Mouse (Mus musculus) liver, embryonic 15.5 days (tissue): ENCODE data around the gene Bicdl2. TPM values are rescaled to one million over a fixed set of nuclear protein-coding genes. Genes with fewer than 3 reads are reported as not detected.

Experiments
- ATAC-seq: fragments of 200-750 bp; cut with Nextera tagmentation; 2 replicates; pipeline ENCODE4 v1.8.0; 2017; ENCODE audit warnings: moderate number of reproducible peaks, mild to moderate bottlenecking, moderate library complexity; ENCODE audit not compliant: insufficient read depth
- H3K27ac ChIP-seq: fragments of 300-500 bp; sonication (generic); replicated peaks from 2 replicates; pipeline ENCODE4 v1.5.1; 2015; ENCODE audit warnings: mild to moderate bottlenecking, inconsistent platforms
- H3K27me3 ChIP-seq: fragments of 300-500 bp; sonication (generic); 2 replicates; pipeline ENCODE4 v1.6.1; 2015; ENCODE audit warnings: mild to moderate bottlenecking, inconsistent platforms
- H3K36me3 ChIP-seq: fragments of 300-500 bp; sonication (generic); replicated peaks from 2 replicates; pipeline ENCODE4 v1.6.1; 2015; ENCODE audit warnings: moderate library complexity, mild to moderate bottlenecking, inconsistent platforms
- H3K4me1 ChIP-seq: fragments of 300-500 bp; sonication (generic); replicated peaks from 2 replicates; pipeline ENCODE4 v1.6.1; 2015; ENCODE audit warnings: inconsistent platforms
- H3K4me2 ChIP-seq: fragments of 300-500 bp; sonication (generic); 2 replicates; pipeline ENCODE4 v1.6.1; 2015; ENCODE audit warnings: moderate library complexity, mild to moderate bottlenecking, inconsistent platforms
- H3K4me3 ChIP-seq: fragments of 300-500 bp; sonication (generic); replicated peaks from 2 replicates; pipeline ENCODE4 v1.5.1; 2015; ENCODE audit warnings: mild to moderate bottlenecking, inconsistent platforms
- H3K9ac ChIP-seq: fragments of 300-500 bp; sonication (generic); 2 replicates; pipeline ENCODE4 v1.6.1; 2015; ENCODE audit warnings: moderate library complexity, mild to moderate bottlenecking, inconsistent platforms
- H3K9me3 ChIP-seq: fragments of 300-500 bp; sonication (generic); replicated peaks from 2 replicates; pipeline ENCODE4 v1.6.1; 2016; ENCODE audit warnings: inconsistent platforms
- WGBS: fragments of 180-500 bp; shearing (Covaris S2); methylation state at CpG from one replicate; pipeline ENCODE4 v1.1.7; 2015; ENCODE audit warnings: mixed read lengths; ENCODE audit not compliant: insufficient replicate concordance; 5-methylcytosine and 5-hydroxymethylcytosine counted together
- polyA plus RNA-seq: library from polyadenylated mRNA; unstranded; fragments of >200 nt; fragmentation: Nextera tagmentation; extraction: Ambion mirVana; gene quantifications from 2 replicates; pipeline ENCODE4 v1.2.1, GENCODE M21; 2015

Gene Bicdl2
- polyA plus RNA-seq, 1 experiment from 2014 or later: not detected

- ATAC-seq: no peak
- no peaks in the 10 kb centered on the region for H3K4me1 ChIP-seq
- no peak overlapping the region for H3K9ac ChIP-seq
- 34% methylated on average over 6 of the region's 6 CpGs for WGBS
- no peak overlapping the region for H3K27ac ChIP-seq
- H3K9me3 ChIP-seq: no peaks in the 10 kb centered on the region
- peaks cover 14% of the 10 kb centered on the region for H3K27me3 ChIP-seq
- H3K4me3 ChIP-seq: no peak overlapping the region
- H3K4me2 ChIP-seq: no peak overlapping the region
- no peaks in the 10 kb centered on the region for H3K36me3 ChIP-seq
Measured at GRCm38 (mm10) chr17:23654001-23654400, 6.3 kb upstream of the Bicdl2 start.

DNA sequence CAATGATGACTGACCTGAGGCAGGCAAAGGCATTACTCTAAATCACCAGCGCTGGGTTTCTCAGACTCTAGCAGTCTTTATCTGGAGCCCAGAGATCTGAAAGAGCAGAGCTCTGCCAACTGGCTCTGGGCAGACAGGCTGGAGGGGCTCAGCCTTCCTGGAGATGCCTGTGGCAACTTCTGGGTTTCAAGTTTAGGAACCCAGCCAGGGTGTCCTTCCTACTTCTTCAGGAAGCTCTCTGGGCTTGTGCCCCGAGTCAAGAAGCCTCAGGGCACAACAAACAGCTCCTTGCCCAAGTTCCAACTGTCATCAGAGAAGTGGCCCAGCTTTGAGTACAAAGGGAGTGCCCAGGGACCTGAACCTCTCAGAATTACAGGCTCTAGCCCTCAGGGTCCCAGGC lies 5.9 kb upstream of the Bicdl2 start:
- WGBS: 29% methylated on average over 2 of the region's 2 CpGs
- no peak for ATAC-seq

GRCm38 (mm10) chr17:23658450-23658849 lies 1.9 kb upstream of the Bicdl2 start:
- no peak overlapping the region for H3K27ac ChIP-seq
- 44% methylated on average over 3 of the region's 3 CpGs for WGBS
- no peak overlapping the region for H3K4me2 ChIP-seq
- H3K27me3 ChIP-seq: peaks cover 58% of the 10 kb centered on the region
- ATAC-seq: no peak
- H3K9me3 ChIP-seq: no peaks in the 10 kb centered on the region
- H3K4me1 ChIP-seq: peaks cover 8% of the 10 kb centered on the region; the same call in 1 of the 2 replicates
- H3K36me3 ChIP-seq: no peaks in the 10 kb centered on the region
- H3K9ac ChIP-seq: no peak overlapping the region
- H3K4me3 ChIP-seq: no peak overlapping the region

More for the DNA sequence above, 5.9 kb upstream of the Bicdl2 start:
- Histone ChIP-seq H3K4me1 (no peaks in the 10 kb centered on the region), H3K4me2 (no peak overlapping the region), H3K9me3 (no peaks in the 10 kb centered on the region), H3K4me3 (no peak overlapping the region), H3K27ac (no peak overlapping the region), H3K27me3 (peaks cover 18% of the 10 kb centered on the region), H3K9ac (no peak overlapping the region), H3K36me3 (no peaks in the 10 kb centered on the region)

- no peaks in the 10 kb centered on the region for H3K9me3 ChIP-seq
- 2% methylated on average over 14 of the region's 14 CpGs for WGBS
- no peak for ATAC-seq
- H3K4me2 ChIP-seq: peak overlapping the region; percentile 41
- peaks cover 8% of the 10 kb centered on the region; the same call in 1 of the 2 replicates for H3K4me1 ChIP-seq
- H3K36me3 ChIP-seq: no peaks in the 10 kb centered on the region
- no peak overlapping the region for H3K9ac ChIP-seq
- peak overlapping the region; percentile 29 for H3K4me3 ChIP-seq
- peaks cover 62% of the 10 kb centered on the region for H3K27me3 ChIP-seq
- no peak overlapping the region for H3K27ac ChIP-seq
Measured at GRCm38 (mm10) chr17:23660876-23661200, 532 bp downstream of the Bicdl2 start.

DNA sequence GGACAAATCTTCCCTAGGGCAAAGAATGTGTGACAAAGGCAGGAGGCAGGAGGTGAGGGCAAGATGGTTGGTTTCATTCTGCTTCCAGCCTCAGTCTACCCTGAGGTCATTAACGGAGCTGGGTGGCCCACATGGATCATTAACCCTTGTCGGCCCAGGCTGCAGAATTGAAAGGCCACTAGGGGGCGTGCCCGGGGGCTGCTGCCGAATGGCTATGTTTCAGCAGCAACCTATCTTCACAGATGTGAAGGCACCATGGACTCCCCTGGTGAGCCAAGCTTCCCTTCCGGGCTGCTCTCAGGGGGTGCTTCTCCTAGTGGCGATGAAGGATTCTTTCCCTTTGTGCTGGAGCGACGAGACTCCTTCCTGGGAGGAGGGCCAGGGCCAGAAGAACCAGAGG lies 1.2 kb downstream of the Bicdl2 start:
- Histone ChIP-seq H3K9ac (no peak overlapping the region), H3K27ac (no peak overlapping the region), H3K4me2 (no peak overlapping the region)

DNA sequence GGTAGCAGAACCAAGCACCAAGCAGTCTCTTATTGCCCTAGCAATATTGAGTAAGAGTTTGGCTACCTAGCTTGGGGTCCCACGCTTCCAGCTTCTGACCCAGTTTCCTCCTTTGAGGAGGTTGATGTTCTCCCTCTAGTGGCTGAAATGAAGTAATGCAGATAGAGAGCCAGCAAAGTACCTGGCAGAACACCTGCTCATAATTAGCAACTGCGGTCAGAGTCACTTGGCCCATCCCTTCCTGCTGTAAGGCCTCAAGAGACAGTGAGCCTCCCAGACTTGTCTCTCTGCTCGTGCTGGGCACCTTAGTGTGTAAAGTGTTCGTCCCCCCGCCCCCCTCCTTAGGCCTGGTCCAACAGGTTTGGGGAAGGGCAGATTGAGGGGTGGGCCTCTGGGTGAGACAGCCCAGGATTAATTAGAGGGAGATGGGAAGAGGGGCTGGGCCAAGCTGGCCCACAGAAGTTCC lies 4.3 kb downstream of the Bicdl2 start:
- Histone ChIP-seq H3K27ac (no peak overlapping the region), H3K4me1 (peaks cover 8% of the 10 kb centered on the region; the same call in 1 of the 2 replicates), H3K9ac (no peak overlapping the region), H3K4me2 (no peak overlapping the region), H3K9me3 (no peaks in the 10 kb centered on the region), H3K27me3 (peaks cover 43% of the 10 kb centered on the region), H3K36me3 (peaks cover 15% of the 10 kb centered on the region), H3K4me3 (no peak overlapping the region)
- 23% methylated on average over 5 of the region's 5 CpGs for WGBS
- ATAC-seq: no peak

More for the DNA sequence above, 1.2 kb downstream of the Bicdl2 start:
- Histone ChIP-seq H3K36me3 (no peaks in the 10 kb centered on the region), H3K4me1 (peaks cover 8% of the 10 kb centered on the region; the same call in 1 of the 2 replicates), H3K27me3 (peaks cover 60% of the 10 kb centered on the region), H3K4me3 (no peak overlapping the region), H3K9me3 (no peaks in the 10 kb centered on the region)
- ATAC-seq: no peak
- WGBS: 6% methylated on average over 9 of the region's 9 CpGs

DNA sequence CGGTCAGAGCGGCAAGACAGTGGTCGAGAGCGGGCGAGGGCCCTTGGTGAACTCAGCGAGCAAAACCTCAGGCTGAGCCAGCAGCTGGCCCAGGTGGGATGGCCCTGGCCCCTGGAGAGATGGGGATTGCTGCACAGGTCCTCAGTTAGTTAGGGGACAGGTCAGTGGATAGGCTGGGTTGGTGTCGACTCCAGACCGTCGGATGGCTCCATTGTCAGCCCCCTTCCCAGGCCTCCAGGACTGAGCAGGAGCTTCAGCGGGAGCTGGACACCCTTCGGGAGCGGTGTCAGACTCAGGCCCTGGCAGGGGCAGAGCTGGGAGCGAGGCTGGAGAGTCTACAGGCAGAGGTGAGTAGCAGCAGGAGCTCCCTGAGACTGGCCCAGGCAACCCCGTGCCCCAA lies 5.2 kb downstream of the Bicdl2 start:
- H3K4me1 ChIP-seq: peaks cover 5% of the 10 kb centered on the region; the same call in 1 of the 2 replicates
- peaks cover 24% of the 10 kb centered on the region for H3K36me3 ChIP-seq
- H3K27ac ChIP-seq: no peak overlapping the region
- H3K9me3 ChIP-seq: no peaks in the 10 kb centered on the region
- no peak overlapping the region for H3K4me3 ChIP-seq
- no peak for ATAC-seq
- WGBS: 73% methylated on average over 14 of the region's 14 CpGs
- H3K4me2 ChIP-seq: no peak overlapping the region
- peaks cover 34% of the 10 kb centered on the region for H3K27me3 ChIP-seq
- no peak overlapping the region for H3K9ac ChIP-seq

GRCm38 (mm10) chr17:23670516-23671074 lies 10.3 kb downstream of the Bicdl2 start:
- Histone ChIP-seq H3K9me3 (no peaks in the 10 kb centered on the region), H3K4me2 (no peak overlapping the region), H3K36me3 (peaks cover 26% of the 10 kb centered on the region), H3K27me3 (peaks cover 14% of the 10 kb centered on the region), H3K27ac (no peak overlapping the region), H3K4me3 (no peak overlapping the region), H3K9ac (no peak overlapping the region), H3K4me1 (peaks cover 27% of the 10 kb centered on the region)
- ATAC-seq: no peak
- WGBS: 75% methylated on average over 7 of the region's 7 CpGs

GRCm38 (mm10) chr17:23671519-23671918 lies 11.2 kb downstream of the Bicdl2 start:
- peaks cover 26% of the 10 kb centered on the region for H3K36me3 ChIP-seq
- peaks cover 23% of the 10 kb centered on the region for H3K27me3 ChIP-seq
- ATAC-seq: no peak
- H3K27ac ChIP-seq: no peak overlapping the region
- H3K4me2 ChIP-seq: no peak overlapping the region
- WGBS: 63% methylated on average over 3 of the region's 3 CpGs
- H3K4me3 ChIP-seq: no peak overlapping the region
- peaks cover 36% of the 10 kb centered on the region for H3K4me1 ChIP-seq
- no peak overlapping the region for H3K9ac ChIP-seq
- H3K9me3 ChIP-seq: no peaks in the 10 kb centered on the region

DNA sequence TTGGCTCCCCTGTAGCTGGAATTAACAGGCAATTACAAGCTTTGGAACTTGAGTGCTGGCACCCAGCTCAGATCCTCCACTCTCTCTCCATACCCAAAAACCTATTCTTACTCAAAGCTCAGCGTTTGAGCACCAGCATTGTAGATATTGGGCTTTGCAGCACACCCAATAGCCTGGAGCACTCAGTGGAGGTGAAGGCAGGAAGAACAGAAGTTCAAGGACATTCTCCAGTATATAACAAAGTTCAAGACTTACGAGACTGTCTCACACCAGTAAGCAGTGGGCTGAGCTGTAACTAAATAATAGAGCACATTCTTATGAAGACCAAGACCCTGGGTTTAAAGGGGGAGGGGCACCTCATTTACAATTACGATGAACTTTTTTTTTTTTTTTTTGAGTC lies 12.5 kb downstream of the Bicdl2 start:
- H3K4me2 ChIP-seq: peak overlapping the region; percentile 81
- H3K9ac ChIP-seq: peak overlapping the region; percentile 42; the same call in 1 of the 2 replicates
- no peak overlapping the region for H3K27ac ChIP-seq
- 47% methylated on average over 3 of the region's 3 CpGs for WGBS
- ATAC-seq: no peak
- peaks cover 36% of the 10 kb centered on the region for H3K27me3 ChIP-seq
- H3K4me1 ChIP-seq: peaks cover 48% of the 10 kb centered on the region
- H3K9me3 ChIP-seq: no peaks in the 10 kb centered on the region
- H3K36me3 ChIP-seq: peaks cover 22% of the 10 kb centered on the region
- peak overlapping the region; percentile 74 for H3K4me3 ChIP-seq

GRCm38 (mm10) chr17:23673424-23674073 lies 13.2 kb downstream of the Bicdl2 start, which contains the start of the genes Hcfc1r1 and Thoc6:
Hcfc1r1 (plus strand) TSS chr17:23673596.
Thoc6 (minus strand) TSS chr17:23673882.
- Histone ChIP-seq H3K36me3 (peaks cover 21% of the 10 kb centered on the region), H3K4me1 (peaks cover 51% of the 10 kb centered on the region)
- under 1% methylated on average over 45 of the region's 45 CpGs for WGBS

More at GRCm38 (mm10) chr17:23673424-23674073, 13.2 kb downstream of the Bicdl2 start, which contains the start of the genes Hcfc1r1 and Thoc6:
- Histone ChIP-seq H3K9ac (peak within 1 kb of the TSS; percentile 58), H3K27ac (peak within 1 kb of the TSS; percentile 61), H3K9me3 (no peaks in the 10 kb centered on the region), H3K27me3 (peaks cover 44% of the 10 kb centered on the region), H3K4me3 (peak within 1 kb of the TSS; percentile 74), H3K4me2 (peak within 1 kb of the TSS; percentile 81)
- ATAC-seq: peak; percentile 95
